Mouse (Mus musculus) adrenal gland, adult 2 months (tissue): ENCODE measurements at regions not wholly inside any gene's neighbourhood (a gene's known extent, or its start where the extent isn't known, plus 50 kb on each side); places are given as distances from the start of the nearest gene placed in this dataset.
A peak's percentile ranks its signal among the peaks of the same experiment; 100 is the strongest.

Source experiments
- DNase-seq: peaks from one replicate; pipeline ENCODE4 v3.0.0; 2021

- no peak for DNase-seq
These were observed 60.4 kb upstream of the Cd83 start for GRCm38 (mm10) chr13:43724161-43724560.

- DNase-seq = peak; percentile 58
These were observed 58.9 kb upstream of the Cd83 start for GRCm38 (mm10) chr13:43725698-43726097.

GRCm38 (mm10) chr13:43726895-43727341, 57.7 kb upstream of the Cd83 start:
- no peak for DNase-seq

- DNase-seq = no peak
These were observed 55.0 kb upstream of the Cd83 start for GRCm38 (mm10) chr13:43729617-43730016.

- DNase-seq = no peak
These were observed 51.5 kb upstream of the Cd83 start for GRCm38 (mm10) chr13:43733061-43733460.

- DNase-seq = peak; percentile 72
These were observed 49.9 kb upstream of the Cd83 start for GRCm38 (mm10) chr13:43734641-43735040.
